Mouse (Mus musculus) adrenal gland, postnatal 4 days (tissue): ENCODE data around the gene Hopx. TPM values are rescaled to one million over a fixed set of nuclear protein-coding genes. Genes with fewer than 3 reads are reported as not detected.

Experiments used
- DNase-seq, 2 experiments: peaks; one replicate each; pipeline ENCODE4 v3.0.0; 2021 to 2022; ENCODE audit warnings: low spot score in 2 of 2, mixed read lengths in 2 of 2
- long read RNA-seq, 2 experiments: library from polyadenylated mRNA; stranded (forward); transcript quantifications; one replicate each; pipeline ENCODE4 v2.0.0; 2021
- total RNA-seq, 2 experiments: library from RNA; stranded (reverse); gene quantifications; 2 replicates each; pipeline ENCODE4 v1.2.3; 2021

The Hopx gene
- 1 to 10 TPM; 4.8 to 7.2 TPM for total RNA-seq
- long read RNA-seq, experiment 1, transcript Hopx-202 (3 exons, 1,113 nt), result major isoform, 7 of 9 reads
- long read RNA-seq, experiment 1, partial matches to known transcripts, result 1 of 9 reads
- long read RNA-seq, experiment 1, other reads (novel, unspliced or antisense), result 0 of 9 reads
- long read RNA-seq, experiment 2, transcript Hopx-202 (3 exons, 1,113 nt), result major isoform, 11 of 12 reads
- long read RNA-seq, experiment 2, partial matches to known transcripts, result 0 of 12 reads
- long read RNA-seq, experiment 2, other reads (novel, unspliced or antisense), result 1 of 12 reads

DNA sequence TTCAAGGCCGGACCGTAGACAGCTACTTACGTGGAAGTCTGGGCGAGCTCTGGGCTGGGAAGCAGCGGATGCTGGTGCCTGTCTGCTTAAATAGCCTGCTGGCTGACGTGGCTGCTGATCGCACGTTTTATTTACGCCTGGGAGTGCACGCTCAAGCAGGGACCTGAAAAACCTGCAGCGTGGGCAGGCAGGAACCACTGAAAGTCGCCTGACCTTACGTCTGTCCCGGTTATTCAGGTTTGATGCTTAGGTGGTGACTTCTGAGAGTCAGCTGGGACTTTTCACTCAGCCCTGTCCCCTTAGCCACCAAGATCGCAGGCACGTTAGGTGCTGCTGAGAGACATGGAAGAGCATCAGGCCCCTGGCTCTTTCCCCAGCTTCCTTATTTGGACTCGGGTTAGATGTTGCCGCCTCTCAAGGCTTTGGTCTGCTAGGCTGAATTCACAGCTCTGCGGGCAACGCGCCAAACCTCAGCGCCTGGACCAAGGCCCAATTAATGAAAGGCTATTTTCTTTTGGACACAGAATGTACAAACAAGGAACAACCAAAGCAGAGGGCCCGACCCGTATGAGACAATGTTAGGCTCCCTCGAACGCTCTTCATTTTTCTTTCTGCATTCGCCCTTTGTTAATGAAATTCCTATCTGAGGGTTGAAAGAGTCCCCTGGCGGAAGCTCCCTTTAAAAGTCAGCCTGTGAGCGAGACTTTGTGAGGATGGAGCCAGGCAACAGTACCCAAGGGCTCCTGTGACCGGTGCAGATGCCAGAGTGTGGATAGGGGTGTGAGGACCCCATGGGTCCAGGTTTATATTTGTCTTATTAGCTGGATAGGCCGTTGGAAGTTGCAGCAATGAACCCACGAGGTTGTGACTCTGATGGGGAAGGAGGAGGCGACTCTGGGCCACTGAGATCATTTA lies at the start of gene Hopx:
TSS of gene Hopx (minus strand) at position 305 of the 915 bp plus-strand sequence.
- DNase-seq, result peak in 1 of 2 experiments; percentile 27

DNA sequence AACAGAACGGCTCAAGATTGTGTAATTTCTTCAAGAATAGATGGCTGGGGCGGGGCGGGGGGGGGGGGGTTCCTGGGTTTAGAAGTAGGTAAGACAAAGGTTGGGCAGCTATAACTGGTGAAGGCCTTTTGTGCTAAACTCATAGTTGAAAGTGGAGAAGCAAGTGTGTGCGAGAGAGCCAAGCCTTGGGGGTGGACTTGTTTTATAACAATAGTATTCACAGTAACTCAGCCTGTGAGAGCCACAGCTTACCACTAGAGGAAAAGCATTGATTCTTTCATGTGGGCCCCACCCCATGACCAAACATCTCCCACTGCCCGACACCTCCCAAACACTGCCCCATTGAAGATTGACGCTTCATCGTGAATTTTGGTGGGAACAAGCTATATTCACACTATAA lies 48.7 kb upstream of the Hopx start:
- no peak for DNase-seq

DNA sequence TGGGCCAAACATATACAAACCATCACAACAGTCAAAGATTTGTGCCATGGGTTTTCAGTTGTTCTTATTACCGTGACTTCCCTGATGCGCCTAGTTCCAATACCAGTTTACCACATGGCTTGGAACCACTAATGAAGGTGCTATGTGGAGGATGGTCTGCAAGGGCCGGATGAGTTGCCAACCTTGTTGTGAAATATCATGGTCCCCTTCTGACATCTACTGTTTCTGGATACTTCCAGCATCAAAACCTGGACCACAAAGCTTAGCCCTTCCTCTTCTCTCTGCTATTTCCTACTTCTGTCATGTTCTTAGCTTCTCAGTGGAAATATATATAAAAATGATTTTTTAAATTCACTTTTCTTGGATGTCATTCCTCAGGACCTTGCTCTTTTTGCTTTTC lies 47.6 kb upstream of the Hopx start:
- no peak for DNase-seq

DNA sequence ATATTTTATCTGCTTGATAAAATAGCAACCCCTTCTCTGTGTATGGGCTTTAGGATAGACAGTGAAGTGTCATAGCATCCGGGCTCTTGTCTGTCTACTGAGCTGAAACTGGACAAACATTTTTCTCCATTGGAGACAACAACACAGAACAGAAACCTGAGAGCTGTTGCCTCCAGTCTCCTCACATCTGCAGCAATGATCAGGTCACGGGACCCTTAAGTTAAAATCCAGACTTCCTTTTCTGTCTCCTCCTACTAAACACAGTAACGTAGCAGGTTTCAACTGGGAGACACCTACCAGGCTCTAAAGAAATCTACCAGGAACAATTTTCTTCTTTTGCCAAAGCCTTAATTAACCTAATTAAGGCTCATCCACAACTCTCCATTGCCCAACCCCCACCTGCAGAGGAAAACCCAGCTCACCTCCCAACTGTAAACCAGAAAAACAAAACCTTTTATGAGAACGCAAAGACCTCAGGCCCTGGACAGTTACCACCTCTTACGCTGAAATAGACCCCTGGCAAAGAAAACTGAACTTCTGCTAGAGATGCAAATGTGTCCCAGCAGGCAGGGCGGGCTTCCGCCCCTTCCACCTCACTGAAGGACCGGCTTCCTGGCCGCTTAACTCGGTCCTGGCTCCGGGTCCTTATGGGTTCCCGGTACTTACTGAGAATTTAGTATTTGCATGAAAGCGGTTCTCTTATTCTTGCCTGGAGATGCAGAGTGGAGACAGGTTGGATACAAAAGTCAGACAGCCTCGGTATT lies 43.0 kb upstream of the Hopx start:
- DNase-seq, result no peak

DNA sequence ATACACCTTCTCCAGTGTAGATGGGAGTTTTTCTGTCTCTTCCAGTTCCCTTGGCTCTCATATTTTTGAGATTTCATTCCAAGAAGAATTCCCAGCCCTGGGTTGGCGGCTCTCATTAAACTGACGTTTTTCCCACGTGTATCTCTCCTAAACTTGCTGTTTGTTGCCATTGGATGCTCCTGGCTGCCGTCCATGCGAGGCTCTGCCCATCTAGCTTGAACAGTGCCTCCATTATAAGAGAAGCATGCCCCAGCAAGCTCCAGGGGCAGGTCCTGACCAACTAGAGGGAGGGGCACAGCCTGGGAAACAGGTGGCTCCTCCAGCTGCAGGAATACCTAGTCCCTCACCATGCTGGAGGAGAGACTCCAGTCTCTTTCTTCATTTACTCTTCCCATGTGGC lies 42.0 kb upstream of the Hopx start:
- DNase-seq, result no peak

DNA sequence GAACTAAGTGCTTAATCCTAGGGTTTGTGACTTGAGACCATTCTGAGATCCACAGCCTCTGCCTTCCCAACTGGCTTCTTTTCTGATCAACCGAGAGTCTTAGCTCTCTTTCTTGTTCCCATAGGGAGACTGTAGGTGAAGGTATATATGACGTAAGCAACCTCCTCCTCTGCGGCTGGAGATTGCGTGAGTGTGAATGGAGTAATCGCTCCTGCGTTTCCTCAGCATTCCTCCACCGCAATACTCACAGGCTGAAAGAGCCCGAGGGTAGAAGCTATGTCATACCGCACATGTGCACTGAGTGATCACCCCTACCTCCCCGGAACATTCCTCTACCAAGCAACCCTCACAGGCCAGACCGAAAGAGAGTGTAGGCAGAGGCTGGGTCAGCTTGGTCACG lies 40.6 kb upstream of the Hopx start:
- no peak for DNase-seq

DNA sequence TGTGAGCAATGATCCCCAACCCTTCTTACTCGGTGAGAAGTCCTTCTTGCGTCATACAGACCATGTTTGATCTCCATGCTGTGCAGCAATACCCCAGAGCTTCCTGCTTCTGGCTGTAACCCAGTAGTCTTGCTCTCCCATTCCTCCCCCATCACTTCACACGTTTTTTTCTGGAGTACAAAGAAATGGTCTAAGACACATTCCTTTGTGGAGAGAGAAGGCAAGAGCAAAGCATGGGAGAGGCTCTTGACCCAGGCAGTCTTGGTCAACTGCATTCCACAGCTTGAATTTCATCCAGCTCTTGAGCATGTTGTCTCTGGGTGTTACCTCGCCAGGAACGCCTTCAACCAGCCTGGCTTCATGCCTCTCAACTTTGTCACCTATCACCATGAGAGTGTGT lies 39.9 kb upstream of the Hopx start:
- no peak for DNase-seq

DNA sequence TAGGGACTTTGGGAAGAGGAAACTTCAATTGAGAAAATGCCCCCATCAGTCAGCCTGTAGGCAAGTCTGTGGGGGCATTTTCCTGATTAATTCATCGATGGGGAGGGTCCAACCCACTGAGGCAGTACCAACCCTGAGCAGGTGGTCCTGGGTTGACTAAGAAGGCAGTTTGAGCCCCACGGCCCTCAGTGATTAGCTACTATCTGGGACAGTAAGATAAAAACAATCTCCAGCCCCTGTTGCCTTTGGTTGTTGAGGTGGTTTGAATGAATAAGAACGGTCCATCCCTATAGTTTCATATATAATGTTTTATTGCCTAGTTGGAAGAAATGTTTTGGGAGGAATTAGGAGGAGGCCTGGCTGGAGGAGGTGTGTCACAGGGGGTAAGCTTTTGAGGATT lies 36.8 kb upstream of the Hopx start:
- no peak for DNase-seq

DNA sequence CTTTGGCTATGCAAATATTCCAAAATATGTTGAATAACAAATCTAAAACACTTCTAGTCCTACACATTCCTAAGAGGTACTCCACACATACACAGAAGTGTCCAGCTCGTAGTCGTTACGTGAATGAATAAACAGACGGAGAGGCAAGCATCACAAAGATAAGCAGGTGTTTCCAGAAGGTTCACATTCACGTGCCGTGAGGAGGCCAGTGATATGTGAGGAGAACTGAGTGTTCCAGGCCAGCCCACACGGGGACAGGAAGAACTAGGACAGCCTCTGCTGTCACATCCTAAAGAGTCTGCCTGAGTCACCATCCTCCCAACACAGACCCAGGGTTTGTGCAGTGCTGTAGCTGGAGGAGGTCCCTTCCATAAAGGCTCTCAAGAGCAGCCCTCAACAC lies 36.2 kb upstream of the Hopx start:
- DNase-seq, result no peak

DNA sequence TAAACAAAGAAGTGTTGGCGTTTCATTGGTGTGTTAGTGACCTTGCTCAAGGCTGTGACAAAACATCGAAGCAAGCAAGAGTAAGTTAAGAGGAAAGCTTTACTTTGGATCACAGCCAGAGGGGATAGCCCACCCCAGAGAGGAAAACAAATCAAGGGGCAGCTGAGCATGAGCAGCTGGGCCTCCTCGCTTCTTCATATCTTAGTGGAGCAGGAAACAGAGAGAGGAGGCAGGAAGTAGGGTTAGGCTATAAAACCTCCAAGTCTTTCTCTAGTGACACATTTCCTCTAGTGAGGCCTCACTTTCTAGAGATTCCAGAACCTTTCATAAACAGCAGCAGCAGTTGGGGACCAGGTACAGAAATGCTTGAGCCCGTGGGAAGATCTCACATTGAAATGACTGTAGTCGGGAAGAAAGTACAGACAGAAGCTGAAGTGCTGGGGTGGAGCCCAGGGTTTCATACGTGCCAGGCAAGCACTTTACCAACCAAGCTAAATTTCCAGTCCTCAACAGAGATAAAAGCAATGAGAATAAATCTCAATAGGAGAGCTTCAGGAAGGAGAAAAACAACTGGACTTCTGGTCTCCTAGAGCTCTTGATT lies 33.2 kb upstream of the Hopx start:
- no peak for DNase-seq

DNA sequence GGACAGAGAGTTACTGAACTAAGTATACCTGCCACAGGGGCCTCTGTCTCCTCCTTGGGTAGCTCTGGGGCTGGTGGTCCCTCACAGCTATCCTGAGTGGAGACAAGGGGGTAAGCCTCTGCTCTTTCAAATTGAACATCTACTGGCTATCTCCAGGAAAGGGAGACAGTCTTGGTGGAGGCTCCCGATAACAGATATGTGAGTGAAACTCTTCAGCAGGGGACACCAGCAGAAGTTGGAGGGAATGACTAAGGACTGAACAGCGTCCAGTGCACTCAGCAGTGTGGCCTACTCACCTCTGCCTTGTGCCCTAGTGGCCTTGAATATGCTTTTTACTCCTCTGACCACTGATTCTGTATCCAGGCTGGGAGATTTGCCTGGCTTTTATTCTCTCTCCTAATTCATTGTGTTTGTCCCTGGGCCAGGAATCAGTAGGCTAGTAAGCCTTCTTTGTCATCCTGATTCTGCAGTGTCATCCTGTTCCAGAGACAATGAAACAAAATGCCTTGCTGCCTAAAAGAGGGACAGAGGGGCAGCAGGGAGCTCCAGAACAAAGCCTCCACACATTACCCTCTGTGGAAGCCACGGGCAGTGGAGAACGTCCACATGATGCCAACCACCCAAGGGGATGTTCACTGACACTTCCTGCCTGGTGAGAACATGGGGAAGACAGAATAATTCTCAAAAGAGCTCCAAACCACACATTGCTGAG lies 31.7 kb upstream of the Hopx start:
- no peak for DNase-seq

DNA sequence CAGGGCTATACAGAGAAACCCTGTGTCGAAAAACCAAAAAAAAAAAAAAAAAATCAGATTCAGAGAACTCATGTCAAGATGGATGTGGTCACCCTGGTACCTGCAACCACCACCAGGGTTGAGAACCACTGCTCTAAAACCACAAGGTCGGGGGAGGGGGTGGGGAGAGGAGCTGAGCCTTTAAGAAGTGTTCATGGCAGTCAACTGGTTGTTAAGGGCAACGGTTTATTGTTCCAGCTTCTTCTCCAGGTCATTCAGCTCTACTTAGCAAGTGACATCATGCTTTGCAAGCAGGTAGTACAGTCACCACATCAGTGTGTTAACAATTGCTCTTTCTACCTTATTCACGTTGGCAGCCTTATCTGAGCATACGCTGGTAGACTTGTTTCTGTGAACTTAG lies 29.7 kb upstream of the Hopx start:
- DNase-seq, result no peak

DNA sequence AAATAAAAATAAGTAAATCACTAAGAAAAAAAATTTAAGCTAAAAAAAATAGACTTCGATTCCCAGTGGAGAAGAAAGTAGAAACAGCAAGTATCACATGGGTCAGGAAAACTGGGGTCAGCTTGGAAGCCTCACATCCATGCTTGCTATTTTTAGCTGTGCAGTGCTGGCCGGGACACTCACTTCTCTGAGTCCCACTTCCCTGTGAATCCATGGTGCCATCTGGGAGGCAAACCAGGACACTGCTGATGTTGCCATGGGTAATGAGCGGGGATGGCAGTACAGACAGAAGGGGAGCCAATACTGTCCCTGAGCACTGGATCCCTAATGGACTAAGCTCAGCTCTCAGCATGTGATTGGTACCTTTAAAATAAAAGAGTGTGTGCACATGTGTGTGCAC lies 28.2 kb upstream of the Hopx start:
- DNase-seq, result no peak

DNA sequence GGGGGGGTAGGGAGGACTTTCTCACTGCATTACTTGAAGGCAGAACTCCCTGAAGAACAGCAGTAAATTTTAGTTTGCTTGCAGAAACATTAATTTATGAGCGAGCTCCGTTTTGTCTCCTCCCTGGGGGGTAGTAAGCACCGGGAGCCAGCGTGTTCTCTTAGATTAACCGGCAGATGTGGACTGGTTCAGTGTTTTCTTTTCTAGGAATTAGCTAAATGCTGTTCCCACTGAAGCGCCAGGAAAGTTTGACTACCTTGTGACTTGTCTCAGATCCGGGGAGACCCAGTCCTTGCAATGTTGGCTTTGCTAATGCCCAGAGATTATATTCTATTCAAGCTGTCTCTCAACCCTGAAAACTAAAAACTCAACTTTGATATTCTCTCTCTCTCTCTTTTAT lies 26.4 kb upstream of the Hopx start:
- DNase-seq, result no peak

DNA sequence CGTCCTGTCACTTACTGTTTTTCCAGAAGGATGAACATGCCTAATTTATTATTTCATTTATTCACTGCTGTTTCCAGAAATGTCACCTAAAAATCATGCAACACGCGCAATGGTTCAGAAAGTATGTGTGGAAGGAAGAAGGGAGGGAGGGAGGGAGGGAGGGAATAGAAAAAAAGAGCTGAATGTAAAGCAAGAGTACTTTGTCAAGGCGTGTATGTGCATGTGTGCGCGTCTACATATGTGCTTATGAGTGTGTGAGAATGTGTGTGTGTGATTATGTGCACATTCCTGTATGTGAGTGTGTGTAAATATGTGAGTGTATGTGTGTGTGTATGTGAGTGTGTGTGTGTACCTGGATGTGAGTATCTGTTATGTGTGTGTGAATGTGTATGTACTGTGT lies 25.9 kb upstream of the Hopx start:
- no peak for DNase-seq

DNA sequence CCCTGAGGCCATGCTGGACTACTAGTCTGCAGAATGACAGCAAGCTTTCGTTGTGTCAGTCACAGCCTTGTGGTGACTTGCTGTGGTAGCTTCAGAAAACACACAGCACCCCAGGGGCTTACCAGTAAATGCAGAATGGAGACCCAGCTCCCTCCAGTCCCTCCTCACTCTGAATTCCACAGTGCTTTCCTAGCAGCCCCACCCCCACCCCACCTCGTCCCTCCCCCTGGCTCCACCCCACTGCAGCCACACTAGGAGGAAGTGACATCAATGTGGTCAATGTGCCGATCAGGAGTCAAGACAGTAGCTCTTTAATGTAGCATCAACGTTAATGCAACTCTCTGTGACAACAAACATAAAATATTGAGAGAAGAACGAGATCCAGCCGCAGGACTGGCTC lies 25.2 kb upstream of the Hopx start:
- no peak for DNase-seq

DNA sequence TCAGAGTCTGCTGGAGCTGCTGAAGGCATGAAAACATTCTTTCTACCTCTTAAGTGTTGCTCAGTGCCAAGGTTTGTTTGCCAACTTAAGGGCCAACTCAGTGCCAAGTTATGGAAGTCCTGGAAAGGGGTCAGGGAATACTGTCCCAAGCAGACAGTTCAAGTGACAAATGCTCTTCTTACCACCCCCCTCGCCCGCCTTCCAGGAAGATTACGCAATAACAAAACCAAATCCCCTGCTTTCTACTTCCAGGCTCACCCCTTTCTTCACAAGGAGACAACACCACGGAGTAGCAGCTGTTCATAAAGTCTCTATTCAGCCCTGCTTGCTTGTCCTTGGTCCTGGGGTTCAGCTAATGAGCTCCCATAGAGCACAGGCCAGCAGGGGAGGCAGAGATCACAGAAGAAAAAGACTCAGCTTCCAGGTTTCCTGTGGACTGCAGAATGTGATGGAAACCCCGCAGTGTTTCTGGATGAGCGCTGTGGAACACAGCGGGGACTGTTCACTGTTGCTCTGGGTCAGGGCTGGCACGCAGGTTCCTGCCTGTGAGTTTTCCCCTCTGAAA lies 22.9 kb upstream of the Hopx start:
- DNase-seq, result no peak

DNA sequence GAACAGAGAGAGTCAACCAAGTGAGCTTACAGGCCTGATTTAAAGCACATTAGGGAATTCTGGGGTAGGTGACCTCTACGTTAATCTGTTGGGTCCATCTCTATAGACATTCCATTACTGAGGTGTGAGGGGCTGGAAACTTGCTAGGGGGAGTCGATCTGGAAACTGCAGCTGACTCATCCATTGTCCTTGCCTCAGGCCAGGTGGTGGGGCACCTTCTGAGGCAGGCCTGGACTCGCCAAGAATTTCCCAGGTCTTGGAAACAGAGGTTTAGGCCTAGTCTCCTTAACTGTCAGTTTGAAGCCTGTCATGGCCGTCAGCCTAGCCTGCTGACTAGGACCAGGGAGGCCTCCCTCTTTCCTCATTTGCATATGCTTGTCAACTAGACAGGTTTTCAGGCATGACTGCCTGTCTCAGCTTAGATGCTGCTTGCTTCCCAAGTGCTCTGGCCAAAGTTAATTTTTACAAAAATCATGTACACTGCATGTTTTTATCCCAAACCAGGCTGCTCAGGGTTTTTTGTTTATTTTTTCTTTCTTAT lies 21.8 kb upstream of the Hopx start:
- no peak for DNase-seq

DNA sequence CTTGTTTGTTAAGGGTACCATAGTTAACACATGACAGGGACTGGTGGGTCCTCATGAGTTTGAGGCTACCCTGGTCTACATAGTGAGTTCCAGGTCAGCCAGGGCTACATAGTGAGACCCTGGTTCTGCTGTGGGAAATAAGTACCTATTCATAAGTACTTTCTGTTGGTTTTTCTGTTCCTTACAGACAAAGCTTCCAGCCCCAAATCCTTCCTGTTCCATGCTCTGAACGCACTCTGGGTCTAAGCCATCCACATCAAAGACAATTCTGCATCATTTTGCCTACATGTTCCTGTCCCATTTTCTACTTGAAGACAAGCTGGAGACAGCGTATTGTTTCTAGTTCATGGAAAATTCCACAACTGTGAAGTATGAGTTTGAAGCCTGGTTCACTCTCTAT lies 20.0 kb upstream of the Hopx start:
- no peak for DNase-seq

DNA sequence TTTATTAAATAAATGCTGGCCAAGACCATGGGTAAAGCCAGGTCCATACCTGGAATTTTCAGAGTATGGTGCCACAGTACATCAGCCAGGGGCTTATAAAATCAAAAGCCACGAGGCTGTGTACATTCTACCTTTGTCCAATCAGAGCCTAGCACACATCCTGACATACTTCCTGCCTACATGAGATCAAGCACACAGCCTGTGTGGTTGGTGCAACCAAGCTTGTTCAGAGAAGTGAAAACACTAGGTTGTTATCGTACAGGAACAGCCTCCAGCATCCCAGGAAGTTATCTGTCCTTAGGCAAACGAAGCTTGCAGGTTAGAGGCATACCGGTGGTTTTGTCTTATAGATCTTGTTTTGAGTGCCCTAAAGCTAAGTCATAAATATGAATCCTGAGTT lies 19.5 kb upstream of the Hopx start:
- no peak for DNase-seq
